Mouse (Mus musculus) gastrocnemius, postnatal 36 days (tissue): ENCODE measurements around the gene Anapc7. TPM values are rescaled to one million over a fixed set of nuclear protein-coding genes. Genes with fewer than 3 reads are reported as not detected.
"Not testable (repeated sequence)": the region's sequence is repeated elsewhere in the genome, so short reads cannot be mapped to it uniquely, and the experiment has no call there.

Experiments used
- DNase-seq, 2 experiments: peaks; one replicate each; pipeline ENCODE4 v3.0.0; 2022
- intact Hi-C: fragments of 180-260 bp; cut with DNase I; formaldehyde crosslinking; loops from one replicate; pipeline ENCODE4 v1.15.1; 2025
- total RNA-seq, 2 experiments: library from RNA; stranded (reverse); gene quantifications; 2 replicates each; pipeline ENCODE4 v1.2.3; 2021

Anapc7 gene
- total RNA-seq, 2 experiments from 2014 or later: 11.3 to 13.2 TPM

- DNase-seq: no peak
- intact Hi-C loops: no loop called here
Measured at GRCm38 (mm10) chr5:122445051-122445610, 23.6 kb downstream of the Anapc7 start.

- intact Hi-C loops: no loop called here
- no peak for DNase-seq
Measured at GRCm38 (mm10) chr5:122447857-122448256, 26.4 kb downstream of the Anapc7 start.

- intact Hi-C loops: no loop called here
- DNase-seq: no peak
Measured at GRCm38 (mm10) chr5:122448869-122449268, 27.4 kb downstream of the Anapc7 start.

- intact Hi-C loops: no loop called here
- DNase-seq: no peak
Measured at GRCm38 (mm10) chr5:122449946-122450345, 28.5 kb downstream of the Anapc7 start.

GRCm38 (mm10) chr5:122450913-122451317 is 29.4 kb downstream of the Anapc7 start:
- DNase-seq: no peak
- intact Hi-C loops: no loop called here

GRCm38 (mm10) chr5:122451324-122451723 is 29.8 kb downstream of the Anapc7 start:
- intact Hi-C loops: no loop called here
- no peak for DNase-seq

- DNase-seq: no peak
- intact Hi-C loops: no loop called here
Measured at GRCm38 (mm10) chr5:122452194-122452593, 30.7 kb downstream of the Anapc7 start.

GRCm38 (mm10) chr5:122453188-122453587 is 31.7 kb downstream of the Anapc7 start:
- intact Hi-C loops: no loop called here
- DNase-seq: no peak

GRCm38 (mm10) chr5:122454442-122454841 is 32.9 kb downstream of the Anapc7 start:
- intact Hi-C loops: no loop called here
- DNase-seq: no peak

GRCm38 (mm10) chr5:122454883-122455282 is 33.4 kb downstream of the Anapc7 start:
- intact Hi-C loops: no loop called here

GRCm38 (mm10) chr5:122455584-122455983 is 34.1 kb downstream of the Anapc7 start:
- intact Hi-C loops: no loop called here
- no peak for DNase-seq

More at GRCm38 (mm10) chr5:122454883-122455282, 33.4 kb downstream of the Anapc7 start:
- DNase-seq: no peak

GRCm38 (mm10) chr5:122457054-122457453 is 35.6 kb downstream of the Anapc7 start:
- DNase-seq, intact Hi-C loops: not testable (repeated sequence)

GRCm38 (mm10) chr5:122458066-122458465 is 36.6 kb downstream of the Anapc7 start:
- intact Hi-C loops: no loop called here
- no peak for DNase-seq

- no peak for DNase-seq
- intact Hi-C loops: no loop called here
Measured at GRCm38 (mm10) chr5:122459335-122459734, 37.8 kb downstream of the Anapc7 start.

- DNase-seq: no peak
- intact Hi-C loops: no loop called here
Measured at GRCm38 (mm10) chr5:122460656-122461055, 39.2 kb downstream of the Anapc7 start.

GRCm38 (mm10) chr5:122461431-122461830 is 39.9 kb downstream of the Anapc7 start:
- intact Hi-C loops: no loop called here
- no peak for DNase-seq

- no peak for DNase-seq
- intact Hi-C loops: no loop called here
Measured at GRCm38 (mm10) chr5:122471658-122472057, 50.2 kb downstream of the Anapc7 start.

- no peak for DNase-seq
- intact Hi-C loops: no loop called here
Measured at GRCm38 (mm10) chr5:122474643-122475363, 53.3 kb downstream of the Anapc7 start.

- DNase-seq: no peak
- intact Hi-C loops: no loop called here
Measured at GRCm38 (mm10) chr5:122476078-122476477, 54.6 kb downstream of the Anapc7 start.

- intact Hi-C loops: no loop called here
- DNase-seq: no peak
Measured at GRCm38 (mm10) chr5:122477492-122477891, 56.0 kb downstream of the Anapc7 start.

GRCm38 (mm10) chr5:122479131-122479530 is 57.6 kb downstream of the Anapc7 start:
- no peak for DNase-seq
- intact Hi-C loops: no loop called here

GRCm38 (mm10) chr5:122481844-122482243 is 60.4 kb downstream of the Anapc7 start:
- intact Hi-C loops: no loop called here

More at GRCm38 (mm10) chr5:122481844-122482243, 60.4 kb downstream of the Anapc7 start:
- no peak for DNase-seq
